Mouse (Mus musculus) thymus, adult 18-20 months (tissue): ENCODE data around the gene Gm19668.
"Not testable (repeated sequence)": the region's sequence is repeated elsewhere in the genome, so short reads cannot be mapped to it uniquely, and the experiment has no call there.

ENCODE experiments used
- DNase-seq, 2 experiments: peaks; one replicate each; pipeline ENCODE4 v3.0.0; 2022; ENCODE audit warnings: mixed read lengths in 2 of 2

Gene Gm19668

DNA sequence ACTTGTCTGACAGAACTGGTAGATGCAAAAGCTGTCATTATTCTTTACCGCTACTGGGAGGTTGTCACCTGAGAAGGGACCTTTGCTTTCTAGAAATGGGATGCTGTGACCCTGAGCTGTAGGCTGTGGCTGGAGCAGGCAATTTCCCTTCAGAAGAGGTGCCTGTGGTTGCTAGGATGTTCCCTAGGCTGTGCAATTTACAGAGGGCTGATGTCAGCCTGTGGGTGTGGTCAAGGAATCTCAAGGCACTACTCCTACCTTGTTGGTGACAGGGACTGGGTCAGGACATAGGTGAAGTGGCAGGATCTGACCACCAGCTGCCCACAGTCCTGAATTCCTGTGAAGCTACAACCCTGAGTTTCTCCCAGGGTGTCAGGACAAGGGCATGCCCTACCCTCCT lies 29.2 kb downstream of the Gm19668 start:
- DNase-seq = no peak

DNA sequence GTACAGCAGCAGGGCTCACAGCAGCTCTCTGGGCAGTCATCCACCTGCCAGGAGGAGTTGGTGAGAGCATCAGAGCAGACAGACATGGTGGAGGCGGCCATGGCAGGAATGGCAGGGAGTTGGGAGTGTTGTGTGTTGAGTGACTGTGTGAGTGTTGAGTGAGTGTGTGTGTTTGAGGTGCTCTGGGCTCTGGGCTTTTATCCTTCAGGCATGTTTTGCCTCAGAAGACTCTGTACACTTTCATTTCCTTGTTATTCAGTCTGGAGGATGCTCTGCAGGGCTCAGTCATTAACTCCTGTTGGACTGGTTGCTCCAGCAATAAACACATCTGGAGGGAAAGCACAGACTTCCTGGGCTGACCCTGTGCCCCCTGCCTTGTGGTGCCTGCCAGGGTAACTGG lies 39.4 kb downstream of the Gm19668 start, which contains the start of gene Gm3233:
TSS of gene Gm3233 (minus strand) at position 101 of the 400 bp plus-strand sequence.
- not testable (repeated sequence) for DNase-seq

DNA sequence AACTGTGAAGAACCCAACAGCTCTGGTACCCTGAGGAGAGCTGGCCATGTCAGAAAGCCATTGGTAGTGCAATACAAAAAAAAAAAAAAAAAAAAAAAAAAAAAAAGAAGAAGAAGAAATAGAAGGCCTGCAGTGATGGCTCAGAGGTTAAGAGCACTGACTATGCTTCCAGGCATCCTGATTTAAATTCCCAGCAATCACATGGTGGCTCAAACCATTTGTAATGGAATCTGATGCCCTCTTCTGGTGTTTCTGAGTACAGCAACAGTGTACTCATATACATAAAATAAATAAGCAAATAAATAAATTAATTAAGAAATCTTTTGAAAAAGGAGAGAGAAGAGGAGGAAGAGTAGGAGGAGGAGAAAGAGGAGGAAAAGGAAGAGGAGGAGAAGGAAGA lies 45.5 kb downstream of the Gm19668 start:
- no peak for DNase-seq

DNA sequence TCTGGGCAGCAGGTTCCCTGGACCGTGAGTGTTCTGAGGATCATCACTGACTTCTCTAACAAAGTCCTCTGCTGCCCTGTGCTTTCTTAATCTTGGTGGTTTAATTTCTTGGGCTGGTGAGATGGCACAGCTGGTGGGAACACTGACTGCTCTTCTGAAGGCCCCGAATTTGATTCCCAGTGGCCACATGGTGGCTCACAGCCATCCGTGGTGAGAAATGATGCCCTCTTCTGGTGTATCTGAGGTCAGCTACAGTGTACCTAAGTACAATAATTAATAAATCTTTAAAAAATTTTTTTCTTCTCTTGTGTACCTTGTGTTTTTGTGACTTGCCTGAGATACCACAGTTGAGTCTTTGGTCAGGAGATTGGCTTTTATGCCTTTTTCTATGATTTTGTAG lies 46.6 kb downstream of the Gm19668 start:
- DNase-seq = not testable (repeated sequence)

DNA sequence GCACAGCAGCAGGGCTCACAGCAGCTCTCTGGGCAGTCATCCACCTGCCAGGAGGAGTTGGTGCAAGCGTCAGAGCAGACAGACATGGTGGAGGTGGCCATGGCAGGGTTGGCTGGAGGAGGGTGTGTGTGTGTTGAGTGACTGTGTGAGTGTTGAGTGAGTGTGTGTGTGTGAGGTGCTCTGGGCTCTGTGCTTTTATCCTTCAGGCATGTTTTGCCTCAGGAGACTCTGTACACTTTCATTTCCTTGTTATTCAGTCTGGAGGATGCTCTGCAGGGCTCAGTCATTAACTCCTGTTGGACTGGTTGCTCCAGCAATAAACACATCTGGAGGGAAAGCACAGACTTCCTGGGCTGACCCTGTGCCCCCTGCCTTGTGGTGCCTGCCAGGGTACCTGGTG lies 47.7 kb downstream of the Gm19668 start, which contains the start of gene Gm9736:
TSS of gene Gm9736 (minus strand) at position 101 of the 400 bp plus-strand sequence.
- not testable (repeated sequence) for DNase-seq

DNA sequence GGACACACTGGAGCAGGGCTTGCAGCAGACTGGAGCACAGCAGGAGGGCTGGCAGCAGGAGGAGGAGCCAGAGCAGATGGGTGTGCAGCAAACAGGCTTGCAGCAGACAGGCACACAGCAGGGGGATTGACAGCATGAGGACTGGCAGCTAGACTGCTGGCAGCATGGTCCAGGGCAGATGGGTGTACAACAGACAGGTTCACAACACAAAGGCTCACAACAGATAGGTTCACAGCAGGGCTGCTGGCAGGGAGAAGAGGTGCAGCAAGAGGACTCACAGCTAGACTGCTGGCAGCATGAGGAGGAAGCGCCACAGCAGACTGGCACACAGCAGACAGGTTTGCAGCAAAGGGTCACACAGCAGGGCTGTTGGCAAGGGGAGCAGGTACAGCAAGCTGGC lies 48.2 kb downstream of the Gm19668 start:
- not testable (repeated sequence) for DNase-seq
